Mouse (Mus musculus) CH12.LX (cell line): ENCODE measurements around the gene Ogg1. TPM values are rescaled to one million over a fixed set of nuclear protein-coding genes. Genes with fewer than 3 reads are reported as not detected.

Source experiments
- DNase-seq: peaks from one replicate; pipeline ENCODE4 v3.0.0-alpha.2; 2013; ENCODE audit errors: extremely low read depth
- H3K27ac ChIP-seq: 2 replicates; pipeline ENCODE4 v1.5.1; 2012; ENCODE audit warnings: low read depth, mild to moderate bottlenecking, control low read depth, moderate library complexity; ENCODE audit not compliant: insufficient read depth
- H3K27me3 ChIP-seq: replicated peaks from 2 replicates; pipeline ENCODE3; 2012; ENCODE audit warnings: inconsistent platforms
- H3K36me3 ChIP-seq, 2 experiments: replicated peaks in 1 of 2; 2 replicates each; pipeline versions ENCODE3 to v1.6.1; 2012; ENCODE audit warnings: inconsistent platforms in 1 of 2, low read length in 1 of 2, mild to moderate bottlenecking in 1 of 2, mixed read lengths in 1 of 2, moderate library complexity in 1 of 2; ENCODE audit not compliant: control insufficient read depth in 1 of 2, insufficient read depth in 1 of 2
- H3K4me1 ChIP-seq, 2 experiments: 2 replicates each; pipeline ENCODE4 v1.6.1; 2012; ENCODE audit warnings: inconsistent platforms in 1 of 2, moderate library complexity in 1 of 2; ENCODE audit not compliant: insufficient read depth in 2 of 2, control insufficient read depth in 1 of 2
- H3K4me2 ChIP-seq: 2 replicates; pipeline ENCODE4 v1.6.1; 2012; ENCODE audit warnings: low read depth, mild to moderate bottlenecking, control low read depth; ENCODE audit not compliant: poor library complexity, insufficient read depth, severe bottlenecking
- H3K4me3 ChIP-seq, 3 experiments: fragments of 150-350 bp in 1 of 3; sonication (generic) in 1 of 3; replicated peaks in 1 of 3; 2 replicates each; pipeline versions ENCODE3 to v1.5.1; 2011 to 2012; ENCODE audit warnings: low read depth in 2 of 3, low read length in 2 of 3, mild to moderate bottlenecking in 2 of 3, moderate library complexity in 2 of 3, control low read depth in 1 of 3, improper control_type of control experiment in 1 of 3, inconsistent platforms in 1 of 3, mixed read lengths in 1 of 3; ENCODE audit not compliant: poor library complexity in 1 of 3
- H3K79me2 ChIP-seq: replicated peaks from 2 replicates; pipeline ENCODE4 v1.6.1; 2012; ENCODE audit warnings: mild to moderate bottlenecking, moderate library complexity; ENCODE audit not compliant: control insufficient read depth, poor library complexity, insufficient read depth, severe bottlenecking; ENCODE audit errors: extremely low read depth
- H3K9ac ChIP-seq: 2 replicates; pipeline ENCODE4 v1.6.1; 2012; ENCODE audit warnings: low read depth, mild to moderate bottlenecking, control low read depth, moderate library complexity; ENCODE audit not compliant: insufficient read depth
- H3K9me3 ChIP-seq: replicated peaks from 2 replicates; pipeline ENCODE3; 2012; ENCODE audit warnings: low read length, inconsistent platforms, mixed read lengths
- BHLHE40 ChIP-seq: IDR thresholded peaks from 2 replicates; pipeline ENCODE4 v1.6.1; 2011; ENCODE audit warnings: mild to moderate bottlenecking, low read depth, low read length, improper control_type of control experiment
- CHD2 ChIP-seq: IDR thresholded peaks from 2 replicates; pipeline ENCODE4 v1.6.1; 2011; ENCODE audit warnings: low read length, improper control_type of control experiment
- CTCF ChIP-seq, 2 experiments: IDR thresholded peaks in 1 of 2; conservative IDR thresholded peaks in 1 of 2; 2 replicates each; pipeline ENCODE4 v1.5.1; 2011 to 2012; ENCODE audit warnings: low read depth in 2 of 2, low read length in 2 of 2, improper control_type of control experiment in 1 of 2, inconsistent platforms in 1 of 2, mild to moderate bottlenecking in 1 of 2, moderate library complexity in 1 of 2
- E2F4 ChIP-seq: IDR thresholded peaks from 2 replicates; pipeline ENCODE4 v1.6.1; 2011; ENCODE audit warnings: low read depth, low read length, improper control_type of control experiment; ENCODE audit not compliant: insufficient replicate concordance
- ETS1 ChIP-seq: conservative IDR thresholded peaks from 2 replicates; pipeline ENCODE4 v1.6.1; 2012; ENCODE audit warnings: low read depth, mild to moderate bottlenecking, inconsistent platforms, low read length, improper control_type of control experiment, moderate library complexity
- GABPA ChIP-seq: IDR thresholded peaks from 2 replicates; pipeline ENCODE4 v1.6.1; 2012; ENCODE audit warnings: low read depth, low read length, improper control_type of control experiment, inconsistent platforms; ENCODE audit not compliant: insufficient replicate concordance
- IRF4 ChIP-seq: IDR thresholded peaks from 2 replicates; pipeline ENCODE4 v1.6.1; 2014; ENCODE audit warnings: low read depth, mild to moderate bottlenecking, inconsistent platforms, low read length, improper control_type of control experiment
- JUN ChIP-seq: IDR thresholded peaks from 2 replicates; pipeline ENCODE4 v1.6.1; 2011; ENCODE audit warnings: low read depth, mild to moderate bottlenecking, low read length, improper control_type of control experiment, moderate library complexity; ENCODE audit not compliant: insufficient read depth
- MXI1 ChIP-seq: IDR thresholded peaks from 2 replicates; pipeline ENCODE4 v1.6.1; 2011; ENCODE audit warnings: mild to moderate bottlenecking, low read depth, low read length, improper control_type of control experiment
- MYC ChIP-seq: IDR thresholded peaks from 2 replicates; pipeline ENCODE4 v1.6.1; 2011; ENCODE audit warnings: low read depth, mild to moderate bottlenecking, improper control_type of control experiment, low read length
- NRF1 ChIP-seq: IDR thresholded peaks from 2 replicates; pipeline ENCODE4 v1.6.1; 2014; ENCODE audit warnings: low read depth, mild to moderate bottlenecking, inconsistent platforms, low read length, improper control_type of control experiment, moderate library complexity
- PAX5 ChIP-seq: IDR thresholded peaks from 2 replicates; pipeline ENCODE4 v1.6.1; 2012; ENCODE audit warnings: low read length, inconsistent platforms, mixed read lengths
- POLR2AphosphoS2 ChIP-seq: IDR thresholded peaks from 2 replicates; pipeline ENCODE4 v1.6.1; 2011; ENCODE audit warnings: low read depth, low read length, improper control_type of control experiment
- RAD21 ChIP-seq: IDR thresholded peaks from 2 replicates; pipeline ENCODE4 v1.6.1; 2011; ENCODE audit warnings: low read depth, mild to moderate bottlenecking, low read length, improper control_type of control experiment, moderate library complexity
- SIN3A ChIP-seq: IDR thresholded peaks from 2 replicates; pipeline ENCODE4 v1.6.1; 2012; ENCODE audit warnings: low read length, improper control_type of control experiment, inconsistent platforms
- SMC3 ChIP-seq: IDR thresholded peaks from 2 replicates; pipeline ENCODE4 v1.6.1; 2011; ENCODE audit warnings: low read depth, low read length, improper control_type of control experiment
- TCF12 ChIP-seq: IDR thresholded peaks from 2 replicates; pipeline ENCODE4 v1.6.1; 2014; ENCODE audit warnings: low read depth, mild to moderate bottlenecking, inconsistent platforms, low read length, improper control_type of control experiment
- USF1 ChIP-seq: IDR thresholded peaks from 2 replicates; pipeline ENCODE4 v1.6.1; 2014; ENCODE audit warnings: low read depth, mild to moderate bottlenecking, inconsistent platforms, low read length, improper control_type of control experiment
- ZKSCAN1 ChIP-seq: IDR thresholded peaks from 2 replicates; pipeline ENCODE4 v1.6.1; 2012; ENCODE audit warnings: low read depth, inconsistent platforms, low read length, improper control_type of control experiment, borderline replicate concordance
- ZNF384 ChIP-seq: IDR thresholded peaks from 2 replicates; pipeline ENCODE4 v1.6.1; 2012; ENCODE audit warnings: low read depth, low read length, improper control_type of control experiment, inconsistent platforms
- dilution Hi-C: fragments of 300-500 bp; cut with MboI; formaldehyde crosslinking; loops from 2 replicates; pipeline ENCODE4 v1.14.3; 2020; ENCODE audit warnings: low sequenced_read_pairs; ENCODE audit not compliant: extremely low pct_unique_long_range_greater_than_20kb, extremely low pct_ligation_motif_present
- in situ Hi-C: fragments of 300-500 bp; cut with MboI; formaldehyde crosslinking; loops from 3 replicates; pipeline ENCODE4 v1.14.3; 2019; ENCODE audit warnings: low sequenced_read_pairs, low pct_ligation_motif_present, low pct_unique_long_range_greater_than_20kb, mixed read lengths
- polyA plus RNA-seq: library from polyadenylated mRNA; unstranded; fragments of >175 nt; gene quantifications from 2 replicates; pipeline ENCODE4 v1.2.1, GENCODE M21; 2012; ENCODE audit warnings: low read depth; ENCODE audit not compliant: insufficient read length
- total RNA-seq, 2 experiments: library from RNA; depleted of rRNA; stranded (reverse); fragments of 300-350 nt in 1 of 2; fragments of >200 nt in 1 of 2; gene quantifications; 2 replicates each; pipeline ENCODE4 v1.2.3; 2012 to 2014

Ogg1 gene
- total and polyA plus RNA-seq, 3 experiments: 13.8 to 20.1 (median 14.5) TPM

- no peak for TF ChIP-seq SIN3A
- TF ChIP-seq MYC: no peak
- TF ChIP-seq SMC3: no peak
- no peak for TF ChIP-seq USF1
- TF ChIP-seq BHLHE40: no peak
- no peak for DNase-seq
- Histone ChIP-seq H3K79me2 (no peaks in the 10 kb centered on the region), H3K27me3 (peaks cover 3% of the 10 kb centered on the region), H3K9ac (no peak overlapping the region), H3K4me1 (0 out of 4 replicates have a peak, but pooled peaks cover 0 to 1% of the 10 kb centered on the region in 2 experiments), H3K9me3 (peaks cover 2% of the 10 kb centered on the region), H3K4me3 (no peak overlapping the region), H3K4me2 (no peak overlapping the region), H3K36me3 (no peaks in the 10 kb centered on the region), H3K27ac (no peak overlapping the region)
- dilution Hi-C loops (no loop called here), in situ Hi-C loops (no loop called here)
These were observed 26.9 kb downstream of the Ogg1 start for GRCm38 (mm10) chr6:113353696-113354095.

GRCm38 (mm10) chr6:113361476-113361875 is 34.7 kb downstream of the Ogg1 start:
- DNase-seq: no peak
- H3K4me3 ChIP-seq: no peak overlapping the region
- no peak overlapping the region for H3K27ac ChIP-seq
- in situ Hi-C loops (no loop called here), dilution Hi-C loops (no loop called here)
- peaks cover 12 to 15% of the 10 kb centered on the region in 2 experiments for H3K4me1 ChIP-seq
- no peak overlapping the region for H3K4me2 ChIP-seq
- no peaks in the 10 kb centered on the region for H3K9me3 ChIP-seq
- no peak for TF ChIP-seq E2F4
- no peak for TF ChIP-seq ETS1
- TF ChIP-seq SMC3: peak; percentile 17; the same call in 1 of the 2 replicates
- no peak for TF ChIP-seq USF1
- peak in 1 of 2 experiments; percentile 40; a peak in 2 of 4 replicates for TF ChIP-seq CTCF (conservative IDR thresholded peaks at IDR 0.05 in 1 of 2, IDR thresholded peaks at IDR 0.05 in 1 of 2; ENCODE audit: low read depth in 2 of 2, low read length in 2 of 2)
- TF ChIP-seq ZNF384: no peak
- no peak for TF ChIP-seq GABPA
- TF ChIP-seq MXI1: 0 out of 2 replicates have a peak, but pooled peaks have one; percentile 32
- TF ChIP-seq IRF4: 0 out of 2 replicates have a peak, but pooled peaks have one; percentile 8
- peak; percentile 12 for TF ChIP-seq RAD21
- TF ChIP-seq, all 38 proteins: peak for 5
- Histone ChIP-seq H3K27me3 (peaks cover 3% of the 10 kb centered on the region), H3K36me3 (peaks cover 3% of the 10 kb centered on the region in 2 experiments), H3K9ac (no peak overlapping the region), H3K79me2 (no peaks in the 10 kb centered on the region)

GRCm38 (mm10) chr6:113362241-113362640 is 35.5 kb downstream of the Ogg1 start:
- Histone ChIP-seq H3K27ac (no peak overlapping the region), H3K27me3 (peaks cover under 1% of the 10 kb centered on the region), H3K4me2 (no peak overlapping the region), H3K9me3 (no peaks in the 10 kb centered on the region), H3K79me2 (no peaks in the 10 kb centered on the region), H3K9ac (no peak overlapping the region), H3K4me3 (no peak overlapping the region), H3K4me1 (peaks cover 12 to 15% of the 10 kb centered on the region in 2 experiments), H3K36me3 (peaks cover 9 to 10% of the 10 kb centered on the region in 2 experiments)
- DNase-seq: no peak
- TF ChIP-seq SIN3A: no peak
- no peak for TF ChIP-seq NRF1
- no peak for TF ChIP-seq JUN
- no peak for TF ChIP-seq ZNF384
- TF ChIP-seq POLR2AphosphoS2: no peak
- no peak for TF ChIP-seq CHD2
- no peak for TF ChIP-seq TCF12
- TF ChIP-seq ZKSCAN1: no peak
- no peak for TF ChIP-seq PAX5
- dilution Hi-C loops: no loop called here
- in situ Hi-C loops: no loop called here
